Mouse (Mus musculus) gastrocnemius, postnatal 4 days (tissue): ENCODE data around the gene Abcc9. TPM values are rescaled to one million over a fixed set of nuclear protein-coding genes. Genes with fewer than 3 reads are reported as not detected.

Experiments used
- DNase-seq, 2 experiments: peaks; one replicate each; pipeline ENCODE4 v3.0.0; 2021 to 2022; ENCODE audit warnings: low spot score in 2 of 2, mixed read lengths in 2 of 2
- long read RNA-seq, 2 experiments: library from polyadenylated mRNA; stranded (forward); transcript quantifications; one replicate each; pipeline ENCODE4 v2.0.0; 2021
- total RNA-seq, 2 experiments: library from RNA; stranded (reverse); gene quantifications; 2 replicates each; pipeline ENCODE4 v1.2.3; 2021

Abcc9 gene
- total RNA-seq, result 100 to 1,000 TPM; 114 to 117 TPM
- long read RNA-seq, experiment 1, full-length matches to known transcripts, result 11 of 37 reads
- long read RNA-seq, experiment 1, partial matches to known transcripts, result 13 of 37 reads
- long read RNA-seq, experiment 1, other reads (novel, unspliced or antisense), result 13 of 37 reads
- long read RNA-seq, experiment 2, full-length matches to known transcripts, result 9 of 35 reads
- long read RNA-seq, experiment 2, partial matches to known transcripts, result 12 of 35 reads
- long read RNA-seq, experiment 2, other reads (novel, unspliced or antisense), result 14 of 35 reads

GRCm38 (mm10) chr6:142701652-142702637, at the start of gene Abcc9:
Abcc9 (minus strand) TSS chr6:142702315.
- DNase-seq, result peak; percentile 27 to 50

DNA sequence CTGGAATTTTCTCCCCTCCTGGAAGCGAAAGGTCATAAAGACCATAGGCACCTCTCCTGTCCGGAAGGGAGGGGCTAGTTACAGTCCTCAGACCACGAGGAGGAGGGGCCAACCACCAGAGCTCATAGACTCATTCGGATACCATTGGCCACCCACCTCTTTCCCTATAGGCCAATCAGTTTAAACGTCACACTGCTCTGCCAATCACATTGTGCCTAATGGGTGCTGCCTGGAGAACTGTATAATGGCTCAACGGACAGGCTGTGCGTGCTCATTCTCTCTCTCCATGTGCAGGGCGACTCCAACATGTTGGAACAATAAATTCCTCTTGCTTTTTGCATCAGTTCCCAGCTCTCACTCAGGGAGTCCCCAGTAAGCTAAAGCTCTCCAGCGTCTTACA, 49.2 kb upstream of the Abcc9 start:
- DNase-seq, result no peak

DNA sequence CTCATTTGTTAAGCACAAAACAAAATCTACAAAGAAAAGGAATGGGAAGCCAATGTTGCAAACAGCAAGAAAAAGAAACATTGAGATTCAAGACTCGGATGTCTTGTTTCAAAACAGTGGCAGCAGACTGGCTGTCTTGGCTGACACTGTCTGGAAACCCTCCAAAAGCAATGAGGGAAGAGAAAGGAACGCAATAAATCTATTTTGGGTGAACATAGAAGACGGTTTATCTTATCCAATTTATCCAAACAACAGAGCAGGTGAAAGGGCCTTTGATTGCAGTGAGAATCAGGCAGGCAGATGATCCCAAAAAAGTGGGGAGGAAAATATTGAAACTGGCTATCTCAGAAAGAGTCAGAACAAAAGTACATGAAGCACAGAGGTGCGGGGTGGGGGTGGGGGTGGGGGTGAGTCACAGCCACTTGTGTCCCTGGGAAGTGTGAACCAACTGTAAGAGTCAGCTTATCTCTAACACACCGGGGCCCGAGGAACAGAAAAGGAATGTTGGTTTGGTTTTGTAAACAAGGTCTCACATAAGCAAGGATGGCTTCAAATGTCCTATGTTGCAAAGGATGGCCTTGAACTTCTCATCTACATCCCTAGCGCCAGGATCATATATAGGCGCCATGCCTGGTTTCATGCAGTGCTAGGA, 46.1 kb upstream of the Abcc9 start:
- DNase-seq, result no peak

DNA sequence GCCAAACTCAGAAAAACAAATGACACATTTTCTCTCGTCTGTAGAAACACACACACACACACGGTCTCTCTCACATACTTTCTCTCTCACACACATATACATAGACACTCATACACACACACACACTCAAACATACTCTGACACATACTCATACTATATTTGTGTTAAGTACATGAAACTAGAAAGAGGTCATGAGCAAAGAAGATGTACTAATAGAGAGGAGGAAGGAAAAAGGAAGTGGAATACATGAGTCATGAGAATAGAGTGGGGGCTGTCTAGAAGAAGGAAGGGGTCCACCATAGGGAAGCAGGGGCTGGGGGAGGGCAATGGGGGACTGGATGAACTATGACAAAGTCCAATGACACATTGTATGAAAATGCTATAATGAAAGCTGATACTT, 45.0 kb upstream of the Abcc9 start:
- no peak for DNase-seq

GRCm38 (mm10) chr6:142746765-142747164, 44.6 kb upstream of the Abcc9 start:
- no peak for DNase-seq

GRCm38 (mm10) chr6:142745484-142745883, 43.4 kb upstream of the Abcc9 start:
- DNase-seq, result no peak

DNA sequence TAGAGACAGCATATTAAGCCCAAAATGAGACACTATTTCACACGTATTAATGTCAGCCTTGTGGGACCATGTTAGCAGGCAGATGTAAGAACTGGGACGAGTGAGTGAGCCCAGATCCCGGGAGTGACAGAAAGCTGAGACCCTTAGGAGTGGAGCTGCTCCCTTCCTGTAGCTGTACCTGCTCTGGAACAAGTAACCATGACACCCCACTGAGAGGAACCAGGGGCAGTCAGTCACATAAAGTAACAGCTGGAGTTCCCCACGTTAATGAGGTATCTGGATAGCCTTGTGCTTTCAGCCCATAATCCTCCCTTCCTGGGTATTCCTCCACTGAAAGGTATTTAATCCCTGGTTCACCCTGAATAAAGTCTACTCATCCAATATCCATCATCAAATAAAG, 41.1 kb upstream of the Abcc9 start:
- no peak for DNase-seq

- DNase-seq, result no peak
Measured at GRCm38 (mm10) chr6:142741763-142742162, 39.6 kb upstream of the Abcc9 start.

GRCm38 (mm10) chr6:142738637-142739036, 36.5 kb upstream of the Abcc9 start:
- DNase-seq, result no peak

DNA sequence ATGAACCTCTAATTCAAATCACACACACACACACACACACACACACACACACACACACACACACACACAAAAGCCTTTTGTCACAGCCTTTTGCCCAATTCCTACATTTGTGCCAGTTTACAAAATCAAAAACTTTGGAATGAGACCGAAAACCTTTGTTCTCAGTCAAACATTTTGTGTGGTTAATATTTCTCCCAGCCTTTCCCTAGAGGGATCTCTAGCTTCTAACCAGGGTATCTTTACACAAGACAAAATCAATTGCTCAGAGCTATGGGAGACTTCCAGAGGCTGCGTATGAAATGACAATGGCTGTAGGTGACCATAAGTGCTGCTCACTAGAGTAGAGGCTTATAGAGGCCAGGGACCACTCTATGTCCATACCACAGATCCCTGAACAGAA, 36.1 kb upstream of the Abcc9 start:
- DNase-seq, result no peak

DNA sequence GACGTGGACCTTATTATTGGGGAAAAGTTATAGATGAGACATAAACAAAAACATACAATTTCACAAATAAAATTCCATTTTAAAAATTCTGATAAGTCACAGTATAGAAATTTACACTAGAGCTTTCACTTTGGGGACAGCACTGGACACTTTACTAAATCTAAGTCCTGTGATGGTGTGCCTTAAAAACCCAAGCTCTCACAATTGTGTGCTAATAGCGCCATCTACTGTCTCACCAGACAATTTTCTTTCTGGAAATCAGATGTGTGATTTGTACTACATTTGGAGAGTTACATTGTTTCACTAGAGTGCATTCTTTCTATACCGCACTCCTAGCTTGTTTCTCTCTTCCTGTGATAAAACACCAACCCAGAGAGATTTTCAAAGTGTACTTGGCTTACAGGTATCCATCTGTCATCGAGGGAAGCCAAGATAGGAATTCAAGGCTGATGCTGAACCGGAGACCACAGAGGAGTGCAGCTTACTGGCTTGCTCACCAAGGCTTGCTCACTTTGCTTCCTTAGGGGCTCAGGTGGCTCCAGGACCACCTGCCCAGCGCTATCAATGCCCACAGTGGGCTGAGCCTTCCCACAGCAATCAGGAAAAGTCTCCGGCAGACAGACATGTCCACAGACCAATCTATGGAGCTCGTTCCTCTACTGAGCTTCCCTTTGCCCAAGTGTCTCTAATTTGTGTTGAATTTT, 33.3 kb upstream of the Abcc9 start:
- DNase-seq, result no peak

- DNase-seq, result no peak
Measured at GRCm38 (mm10) chr6:142732567-142733290, 30.6 kb upstream of the Abcc9 start.

DNA sequence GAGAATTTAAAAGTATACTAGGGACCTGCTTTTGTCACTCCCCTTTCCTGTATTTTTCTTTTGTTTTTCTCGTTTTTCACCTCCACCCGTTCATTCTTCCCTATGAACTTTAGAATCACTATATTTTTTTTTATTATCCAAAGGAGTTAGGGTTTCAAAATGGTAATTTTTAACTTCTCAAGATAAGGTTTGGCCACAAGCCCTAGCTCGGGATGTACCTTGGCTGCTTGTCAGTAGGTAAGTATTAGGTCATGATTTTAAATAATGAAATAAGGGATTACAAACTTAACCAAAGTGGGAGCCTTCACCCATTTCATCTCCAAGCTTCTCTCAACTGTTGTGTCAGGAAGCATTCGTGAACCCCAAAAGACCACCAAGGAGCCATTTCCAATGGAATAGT, 23.9 kb upstream of the Abcc9 start:
- no peak for DNase-seq

GRCm38 (mm10) chr6:142721731-142722130, 19.6 kb upstream of the Abcc9 start:
- DNase-seq, result no peak

GRCm38 (mm10) chr6:142720641-142721040, 18.5 kb upstream of the Abcc9 start:
- no peak for DNase-seq

DNA sequence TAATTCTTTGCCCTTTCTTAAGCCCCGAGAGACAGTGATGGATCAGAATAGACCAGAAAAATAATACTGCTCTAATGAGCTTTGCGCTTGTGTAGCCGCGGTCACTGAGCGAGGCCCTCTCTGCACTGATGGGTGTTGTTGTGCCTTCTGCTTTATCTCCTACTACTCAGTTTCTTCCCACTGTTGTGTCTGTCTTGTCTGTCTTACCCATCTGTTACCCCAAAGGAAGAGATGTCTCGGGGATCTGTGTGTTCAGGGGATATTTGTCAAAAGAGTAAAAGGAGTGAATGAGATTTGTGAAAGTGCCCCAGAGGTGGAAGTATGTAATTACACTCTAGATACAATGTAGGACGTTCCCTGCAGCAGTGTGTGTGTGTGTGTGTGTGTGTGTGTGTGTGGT, 16.1 kb upstream of the Abcc9 start:
- DNase-seq, result no peak

DNA sequence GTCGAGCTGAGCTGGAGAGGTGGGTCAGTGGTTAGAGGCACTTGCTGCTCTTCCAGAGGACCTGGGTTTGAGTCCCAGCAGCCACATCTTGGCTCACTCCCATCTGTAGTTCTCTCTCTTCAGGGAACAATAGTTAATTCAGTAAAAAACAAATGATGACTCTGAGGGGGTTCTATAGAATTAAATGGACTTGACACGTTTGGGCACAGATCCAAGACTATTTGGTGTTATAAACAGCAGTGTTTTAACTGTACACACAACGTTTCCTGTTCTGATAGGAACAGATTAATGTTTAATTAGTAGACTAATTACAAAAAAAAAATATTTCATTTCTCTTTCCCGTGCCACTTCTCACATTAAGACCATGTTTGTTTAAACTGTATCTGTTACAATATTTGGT, 15.1 kb upstream of the Abcc9 start:
- DNase-seq, result no peak

DNA sequence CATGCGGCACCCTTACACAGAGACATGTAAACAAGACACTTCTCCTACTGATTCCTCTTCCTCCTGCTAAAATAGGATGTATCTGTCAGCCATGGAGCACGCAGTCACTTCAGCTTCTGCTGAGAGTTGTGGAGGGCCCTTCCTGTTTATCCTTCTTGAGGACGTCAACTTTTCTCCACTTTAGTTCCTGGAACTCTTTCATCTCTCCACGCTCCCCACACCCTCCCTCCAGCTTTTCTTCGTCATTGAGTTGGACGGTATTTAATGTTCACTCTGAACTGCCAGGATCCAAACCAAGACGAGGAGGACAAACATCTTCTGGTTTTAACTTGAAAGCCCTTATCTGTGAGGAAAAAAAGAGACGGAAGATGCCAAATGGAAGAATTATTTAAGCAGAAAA, 12.9 kb upstream of the Abcc9 start:
- DNase-seq, result no peak

DNA sequence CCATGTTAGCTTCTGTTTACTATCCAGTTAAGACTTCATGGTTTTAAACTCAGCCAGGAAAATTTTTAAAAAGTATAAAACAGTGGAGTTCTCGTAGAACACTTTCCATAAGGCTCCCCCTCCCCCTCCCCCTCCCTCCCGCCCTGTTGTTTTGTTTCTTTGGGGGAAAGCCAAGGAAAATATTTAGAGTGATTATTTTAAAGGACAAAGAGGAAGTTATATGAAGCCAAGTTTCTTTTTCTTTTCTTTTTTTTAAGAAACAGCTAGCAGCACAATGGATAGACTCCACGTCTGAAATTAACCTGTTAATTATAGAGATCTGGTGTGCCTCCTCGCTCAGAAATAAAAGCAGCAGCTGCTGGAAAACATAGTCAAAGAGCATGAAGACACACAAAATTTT, 9.0 kb upstream of the Abcc9 start:
- no peak for DNase-seq

GRCm38 (mm10) chr6:142710690-142711089, 8.6 kb upstream of the Abcc9 start:
- no peak for DNase-seq

DNA sequence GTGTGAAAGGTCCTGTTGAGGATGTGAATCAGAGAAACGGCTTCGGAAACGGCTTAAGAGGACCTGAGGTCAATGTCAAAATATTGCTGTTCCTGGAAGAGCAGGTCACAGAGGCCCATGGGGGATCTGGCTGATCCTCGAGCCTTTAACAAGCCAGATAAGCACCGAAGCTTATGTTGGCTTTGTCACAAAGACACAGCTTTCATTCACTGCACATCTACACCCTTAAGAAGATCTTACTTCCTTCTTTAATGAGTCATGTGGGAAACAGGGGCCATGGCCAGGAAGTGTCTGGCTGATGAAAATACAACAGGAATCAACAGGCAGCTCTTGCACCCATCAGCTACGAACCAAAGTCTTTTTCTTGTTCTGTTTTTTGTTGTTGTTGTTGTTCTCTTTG, 6.3 kb upstream of the Abcc9 start:
- no peak for DNase-seq
